Mouse (Mus musculus) Patski (cell line): ENCODE measurements around the gene Ccdc62. TPM values are rescaled to one million over a fixed set of nuclear protein-coding genes. Genes with fewer than 3 reads are reported as not detected.
A peak's percentile ranks its signal among the peaks of the same experiment; 100 is the strongest.

Source experiments
- ATAC-seq: fragments of 100-300 bp; one replicate; pipeline ENCODE4 v1.8.0; 2021
- CTCF ChIA-PET: fragments of 350-600 bp; sonication (Branson Sonifier 250); formaldehyde crosslinking; loops from one replicate; lab custom pipeline; 2022; ENCODE audit warnings: inconsistent platforms; lab: Charles Lee
- POLR2A ChIA-PET: fragments of 350-600 bp; sonication (Branson Sonifier 250); formaldehyde crosslinking; loops from one replicate; lab custom pipeline; 2022; ENCODE audit warnings: antibody characterized with exemption, inconsistent platforms; lab: Charles Lee
- DNase-seq: peaks from one replicate; pipeline ENCODE4 v3.0.0-alpha.2; 2011; ENCODE audit warnings: low read depth, low spot score
- H3K27me3 ChIP-seq: fragments of 371-371 bp; one replicate; pipeline ENCODE4 v1.5.1; 2021
- CTCF ChIP-seq: fragments of 100-300 bp; IDR thresholded peaks from one replicate; pipeline ENCODE4 v1.5.1; 2021
- in situ Hi-C: fragments of 300-500 bp; cut with MboI; formaldehyde crosslinking; loops from 3 replicates; pipeline ENCODE4 v1.11.1; 2018; ENCODE audit warnings: low pct_unique_long_range_greater_than_20kb, mixed read lengths
- polyA plus RNA-seq: library from polyadenylated mRNA; unstranded; gene quantifications from one replicate; pipeline ENCODE4 v1.2.3, GENCODE M21; 2021

Gene Ccdc62
- polyA plus RNA-seq, 1 experiment from 2014 or later: 6.7 TPM

- DNase-seq: no peak
- no peak for TF ChIP-seq CTCF
- CTCF ChIA-PET: interaction anchor here (0.9 kb wide), 1 partner anchor 9 kb away, joined by 5 read pairs; no protein-coding TSS in a partner anchor
- no peak for ATAC-seq
- in situ Hi-C loops: no loop called here
- POLR2A ChIA-PET: no interaction called here
- no peaks in the 10 kb centered on the region for H3K27me3 ChIP-seq
Observed at GRCm38 (mm10) chr5:123904059-123904672, 26.3 kb upstream of the Ccdc62 start.

DNA sequence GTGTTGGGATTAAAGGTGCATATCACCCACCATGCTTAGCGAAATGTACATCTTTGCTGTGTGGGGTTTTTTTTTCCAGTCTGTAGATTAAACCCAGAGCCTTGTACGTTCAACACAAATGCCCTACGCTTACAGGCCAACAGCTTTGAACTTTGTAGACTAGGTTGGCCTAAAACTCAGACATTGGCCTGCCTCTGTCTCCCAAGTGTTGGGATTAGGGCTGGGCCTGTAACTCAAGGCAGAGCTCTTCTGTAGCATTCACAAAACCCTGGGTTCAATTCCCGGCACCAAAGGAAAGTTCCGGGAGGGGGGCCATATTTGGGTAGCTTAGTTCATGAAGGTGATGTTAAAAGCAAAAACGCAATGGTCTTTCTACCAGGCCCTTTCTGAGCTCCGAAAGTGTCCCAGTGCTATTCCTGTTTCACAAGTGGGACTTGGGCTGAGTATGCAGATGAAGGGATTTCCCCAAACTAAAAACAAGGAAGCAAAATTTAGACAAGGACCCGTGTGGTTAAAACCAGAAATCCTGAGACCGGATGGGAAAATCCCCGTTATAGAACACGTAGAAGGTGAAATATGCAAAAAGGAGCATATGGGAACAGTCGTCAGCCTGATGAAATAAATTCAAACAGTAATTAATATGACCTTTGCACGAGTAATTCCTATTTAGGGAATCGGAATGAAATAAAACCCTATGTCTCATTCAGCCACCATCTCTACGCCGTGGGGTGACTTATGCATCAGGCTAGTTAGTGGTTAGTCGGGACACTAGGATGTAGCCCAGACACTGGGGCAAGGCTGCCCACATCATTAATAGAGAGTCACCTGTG lies 24.1 kb upstream of the Ccdc62 start:
- in situ Hi-C loops: loop anchor here (5.0 kb wide), 1 partner anchor 89 kb away; no protein-coding TSS in a partner anchor
- CTCF ChIA-PET: interaction anchor here (0.6 to 1.1 kb wide), 5 partner anchors 86 to 297 kb away, joined by 3 read pairs; no protein-coding TSS in a partner anchor
- DNase-seq (peak; percentile 42), ATAC-seq (no peak)
- TF ChIP-seq CTCF: no peak
- no peaks in the 10 kb centered on the region for H3K27me3 ChIP-seq
- POLR2A ChIA-PET: no interaction called here

GRCm38 (mm10) chr5:123906976-123907630 lies 23.4 kb upstream of the Ccdc62 start, which contains the start of gene Denr:
TSS of gene Denr (plus strand) at chr5:123907175.
- ChIA-PET POLR2A (no interaction called here), CTCF (interaction anchor here (0.7 to 1.7 kb wide), 4 partner anchors 12 to 282 kb away, joined by 3 to 7 read pairs (median 3); no protein-coding TSS in a partner anchor)
- ATAC-seq (peak; percentile 84), DNase-seq (peak; percentile 85)
- TF ChIP-seq CTCF: peak; percentile 99
- no peaks in the 10 kb centered on the region for H3K27me3 ChIP-seq
- in situ Hi-C loops: loop anchor here (5.0 kb wide), 1 partner anchor 90 kb away; no protein-coding TSS in a partner anchor

- H3K27me3 ChIP-seq: no peaks in the 10 kb centered on the region
- no peak for TF ChIP-seq CTCF
- ATAC-seq: no peak
- in situ Hi-C loops: loop anchor here (5.0 kb wide), 1 partner anchor 90 kb away; no protein-coding TSS in a partner anchor
- CTCF ChIA-PET: interaction anchor here (0.7 to 1.7 kb wide), 3 partner anchors 12 to 87 kb away, joined by 3 to 7 read pairs (median 3); no protein-coding TSS in a partner anchor
- POLR2A ChIA-PET: interaction anchor here (0.5 kb wide), 1 partner anchor 15 kb away, joined by 3 read pairs; no protein-coding TSS in a partner anchor
- DNase-seq: no peak
Observed at GRCm38 (mm10) chr5:123907631-123907977, 22.9 kb upstream of the Ccdc62 start.

DNA sequence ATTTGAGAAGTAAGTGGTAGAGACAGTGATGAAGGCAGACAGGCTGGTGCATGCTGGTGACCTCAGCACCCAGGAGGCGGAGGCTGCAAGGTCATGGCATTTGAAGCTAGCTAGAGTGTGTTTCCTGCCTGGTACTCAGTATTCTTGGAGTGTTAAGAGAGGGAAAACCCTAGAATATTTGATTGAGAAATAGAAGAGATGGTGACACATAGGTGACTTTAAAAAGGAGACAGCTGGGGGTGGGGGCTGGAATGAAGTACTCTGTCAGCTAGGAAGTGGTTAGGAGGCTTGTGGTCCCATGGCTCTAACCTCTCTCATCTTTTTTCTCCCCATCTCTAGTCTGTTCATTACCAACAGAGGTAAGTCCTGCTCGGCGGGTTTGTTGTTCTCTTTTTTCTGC lies 15.6 kb upstream of the Ccdc62 start:
- in situ Hi-C loops: loop anchor here (5.0 kb wide), 1 partner anchor 288 kb away; no protein-coding TSS in a partner anchor
- no peak for TF ChIP-seq CTCF
- ATAC-seq (no peak), DNase-seq (no peak)
- no peaks in the 10 kb centered on the region for H3K27me3 ChIP-seq
- ChIA-PET CTCF (interaction anchor here (1.4 to 1.8 kb wide), 3 partner anchors 8 to 13 kb away, joined by 3 to 6 read pairs (median 4); partner anchors contain the start of gene Gm43518), POLR2A (no interaction called here)

DNA sequence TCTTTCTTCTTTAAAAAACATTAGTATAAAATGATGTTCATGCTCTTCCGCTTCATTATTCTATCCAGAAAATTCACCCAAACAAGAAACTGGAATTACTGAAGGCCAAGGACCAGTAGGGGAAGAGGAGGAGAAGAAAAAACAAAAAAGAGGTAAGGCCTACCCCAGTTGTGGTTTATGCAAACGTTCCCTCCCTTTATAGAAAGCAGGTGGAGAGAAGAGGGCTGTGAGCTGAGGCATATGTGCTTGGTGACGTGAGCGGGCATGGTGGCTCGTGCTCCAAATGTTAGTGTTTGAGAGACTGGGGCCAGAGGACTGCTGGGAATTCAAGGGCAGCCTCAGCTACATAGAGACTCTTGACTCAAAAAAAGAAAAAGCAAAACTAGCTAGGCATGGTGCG lies 8.4 kb upstream of the Ccdc62 start:
- ChIA-PET POLR2A (interaction anchor here (1.3 kb wide), 1 partner anchor 9 kb away, joined by 3 read pairs; no protein-coding TSS in a partner anchor), CTCF (no interaction called here)
- DNase-seq (no peak), ATAC-seq (no peak)
- TF ChIP-seq CTCF: no peak
- no peaks in the 10 kb centered on the region for H3K27me3 ChIP-seq
- in situ Hi-C loops: no loop called here

- CTCF ChIA-PET: interaction anchor here (0.9 to 1.6 kb wide), 2 partner anchors 10 to 13 kb away, joined by 3 to 5 read pairs; no protein-coding TSS in a partner anchor
- no peak for DNase-seq
- H3K27me3 ChIP-seq: no peaks in the 10 kb centered on the region
- TF ChIP-seq CTCF: no peak
- POLR2A ChIA-PET: no interaction called here
- in situ Hi-C loops: no loop called here
- no peak for ATAC-seq
Observed at GRCm38 (mm10) chr5:123927118-123927517, 3.4 kb upstream of the Ccdc62 start, which contains the start of gene Gm43518. TSS of gene Gm43518 (plus strand) at chr5:123927418.

DNA sequence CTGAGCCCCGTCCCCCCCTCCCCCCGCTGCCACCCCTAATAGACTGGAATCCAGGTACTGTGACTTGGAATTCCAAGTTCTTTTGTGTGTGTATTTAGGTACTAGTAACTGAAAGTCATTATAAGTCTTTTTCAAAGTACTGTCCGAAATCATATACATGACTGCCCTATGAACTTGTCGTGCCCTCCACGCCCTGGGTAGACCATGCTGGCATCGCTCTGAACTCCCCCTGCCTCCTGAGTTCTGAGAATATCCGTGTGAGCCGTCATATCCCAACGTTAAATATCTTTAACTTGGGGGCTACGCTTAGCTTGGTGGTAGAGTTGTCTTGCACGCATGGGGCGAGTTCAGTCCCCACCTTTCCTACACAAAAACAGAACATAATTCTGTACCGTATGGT lies 652 bp downstream of the Ccdc62 start:
- ATAC-seq (no peak), DNase-seq (no peak)
- TF ChIP-seq CTCF: no peak
- no peaks in the 10 kb centered on the region for H3K27me3 ChIP-seq
- in situ Hi-C loops: no loop called here
- ChIA-PET POLR2A (interaction anchor here (0.6 to 1.4 kb wide), 4 partner anchors 10 to 162 kb away, joined by 3 to 4 read pairs (median 3); no protein-coding TSS in a partner anchor), CTCF (interaction anchor here (1.3 kb wide), 1 partner anchor 104 kb away, joined by 3 read pairs; no protein-coding TSS in a partner anchor)

- DNase-seq (no peak), ATAC-seq (no peak)
- ChIA-PET CTCF (interaction anchor here (0.9 kb wide), 1 partner anchor 23 kb away, joined by 3 read pairs; no protein-coding TSS in a partner anchor), POLR2A (interaction anchor here (0.5 kb wide), 1 partner anchor 23 kb away, joined by 3 read pairs; no protein-coding TSS in a partner anchor)
- no peaks in the 10 kb centered on the region for H3K27me3 ChIP-seq
- in situ Hi-C loops: no loop called here
- peak; percentile 62 for TF ChIP-seq CTCF
Observed at GRCm38 (mm10) chr5:123932927-123933326, 2.4 kb downstream of the Ccdc62 start.
